Mouse (Mus musculus) neutrophil, adult 5-6 weeks (primary cell): Measurements from ENCODE around the gene Rapgefl1. TPM values are rescaled to one million over a fixed set of nuclear protein-coding genes. Genes with fewer than 3 reads are reported as not detected.
"Not testable (repeated sequence)": the region's sequence is repeated elsewhere in the genome, so short reads cannot be mapped to it uniquely, and the experiment has no call there.

Source experiments
- ATAC-seq: fragments of 151-379, 151-347 bp; 2 replicates; pipeline ENCODE4 v1.8.0; 2017; ENCODE audit warnings: mild to moderate bottlenecking, moderate TSS enrichment; ENCODE audit not compliant: insufficient number of reproducible peaks, poor library complexity, low FRiP score, severe bottlenecking; ENCODE audit errors: extremely low read depth
- total RNA-seq: library from RNA; stranded (forward); fragments of 200-1000 nt; gene quantifications from 2 replicates; pipeline ENCODE4 v1.2.3, GENCODE M21; 2017

Rapgefl1 gene
- total RNA-seq, 1 experiment from 2014 or later = 0.58 TPM

DNA sequence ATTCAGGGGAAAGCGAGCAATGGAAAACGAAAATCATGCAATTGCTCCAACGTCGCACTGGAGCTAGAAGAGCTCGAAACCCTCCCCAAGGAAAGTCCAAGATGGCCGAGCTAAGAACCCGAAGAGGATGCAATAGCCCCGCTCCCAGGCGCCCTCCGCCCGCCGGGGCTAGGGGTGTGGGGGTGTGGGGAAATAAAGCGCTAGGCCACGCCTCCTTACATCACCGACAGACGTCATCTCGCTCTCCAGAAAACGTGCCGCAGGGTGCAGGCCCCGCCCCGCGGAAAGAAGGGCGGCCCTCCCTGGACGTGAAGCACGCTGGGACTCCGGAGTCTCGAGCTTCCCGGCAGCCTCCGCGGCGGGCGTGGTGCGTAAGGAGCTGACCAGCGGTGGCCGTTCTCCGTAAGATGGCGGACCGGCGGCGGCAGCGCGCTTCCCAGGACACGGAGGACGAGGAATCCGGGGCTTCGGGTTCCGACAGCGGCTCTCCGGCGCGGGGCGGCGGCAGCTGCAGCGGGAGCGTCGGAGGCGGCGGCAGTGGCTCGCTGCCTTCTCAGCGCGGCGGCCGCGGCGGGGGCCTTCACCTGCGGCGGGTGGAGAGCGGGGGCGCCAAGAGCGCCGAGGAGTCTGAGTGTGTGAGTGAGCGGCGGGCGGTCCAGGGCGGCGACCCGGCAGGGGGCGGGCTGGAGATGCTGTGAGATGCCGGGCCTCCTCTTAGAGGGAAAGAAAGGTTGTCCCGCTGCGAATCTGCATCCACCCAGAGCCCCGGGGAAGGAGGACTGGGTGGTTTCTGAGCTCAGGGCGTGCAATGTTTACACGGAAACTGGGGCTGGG is 26.9 kb upstream of the Rapgefl1 start:
- ATAC-seq = peak; percentile 97

DNA sequence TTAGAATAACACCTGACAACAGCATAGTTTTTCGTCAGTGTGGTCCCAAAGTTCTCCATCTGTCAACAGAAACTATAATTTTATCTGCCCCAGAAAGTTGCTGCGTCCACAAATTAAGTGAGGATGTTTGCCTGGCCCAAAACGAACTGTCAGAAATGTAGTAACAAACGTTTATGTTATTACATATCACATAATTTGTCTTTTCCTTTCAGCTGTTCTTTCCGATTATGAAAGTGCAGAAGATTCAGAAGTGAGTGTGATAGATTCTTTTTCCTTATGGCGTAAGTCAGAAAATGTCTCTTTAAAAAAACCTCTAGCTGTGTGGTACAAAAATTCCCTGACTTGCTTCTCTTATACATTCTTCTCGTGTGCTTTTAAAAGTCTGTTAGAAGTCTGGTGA is 25.9 kb upstream of the Rapgefl1 start:
- ATAC-seq = no peak

DNA sequence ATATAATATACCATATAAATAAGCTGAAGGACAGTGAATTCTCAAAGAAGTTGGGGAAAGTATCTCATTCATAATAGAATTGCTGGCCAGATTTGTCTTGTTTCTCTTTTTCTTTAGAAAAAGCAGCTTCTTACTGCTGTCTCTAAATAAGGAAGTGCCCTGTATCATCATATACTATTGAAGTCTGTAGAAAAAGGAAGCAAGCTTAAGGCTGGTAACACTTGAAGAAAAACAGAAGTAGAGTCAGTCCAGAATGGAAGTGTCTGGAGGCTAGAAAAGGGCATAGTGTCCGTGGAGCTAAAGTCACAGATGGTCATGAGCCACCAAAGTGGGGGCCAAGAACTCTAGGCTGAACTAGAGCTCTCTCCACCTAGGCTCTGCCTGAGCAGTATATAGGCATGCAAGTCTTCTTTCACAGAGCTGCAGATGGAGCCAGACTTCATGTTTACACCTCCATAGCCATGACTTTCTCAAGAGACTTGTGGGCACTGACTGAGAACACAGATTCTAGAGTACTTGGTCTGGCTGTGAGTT is 19.8 kb upstream of the Rapgefl1 start:
- ATAC-seq = peak; percentile 84

GRCm38 (mm10) chr11:98820968-98821367 is 15.6 kb upstream of the Rapgefl1 start:
- no peak for ATAC-seq

GRCm38 (mm10) chr11:98826071-98826470 is 10.5 kb upstream of the Rapgefl1 start:
- not testable (repeated sequence) for ATAC-seq

GRCm38 (mm10) chr11:98827877-98828276 is 8.7 kb upstream of the Rapgefl1 start:
- no peak for ATAC-seq

- peak; percentile 75 for ATAC-seq
Observed at GRCm38 (mm10) chr11:98829091-98829775, 7.4 kb upstream of the Rapgefl1 start.

DNA sequence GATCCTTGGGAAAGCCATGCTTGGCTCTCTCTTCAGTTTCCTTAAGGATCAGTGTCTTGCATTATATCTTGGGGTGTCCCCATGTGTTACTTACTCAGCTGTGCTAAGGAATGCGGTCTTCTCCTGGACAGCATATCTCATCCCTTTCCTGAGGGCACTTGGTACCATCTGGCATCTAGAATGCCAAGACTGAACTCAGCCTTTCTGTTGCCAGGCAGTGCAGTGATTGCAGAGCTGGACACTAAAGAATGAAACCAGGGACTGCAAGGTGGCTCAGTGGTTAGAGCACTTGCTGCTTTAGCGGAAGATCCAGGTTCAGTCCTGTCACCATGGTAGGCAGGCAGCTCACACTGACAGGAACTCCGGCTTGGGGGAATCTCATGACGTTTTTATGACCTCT is 6.7 kb upstream of the Rapgefl1 start:
- ATAC-seq = no peak

- ATAC-seq = no peak
Observed at GRCm38 (mm10) chr11:98835296-98835695, 1.3 kb upstream of the Rapgefl1 start.

GRCm38 (mm10) chr11:98835725-98836124 is 860 bp upstream of the Rapgefl1 start:
- ATAC-seq = no peak

GRCm38 (mm10) chr11:98836128-98836527 is 457 bp upstream of the Rapgefl1 start:
- ATAC-seq = no peak

- no peak for ATAC-seq
Observed at GRCm38 (mm10) chr11:98837231-98837704, 683 bp downstream of the Rapgefl1 start.

DNA sequence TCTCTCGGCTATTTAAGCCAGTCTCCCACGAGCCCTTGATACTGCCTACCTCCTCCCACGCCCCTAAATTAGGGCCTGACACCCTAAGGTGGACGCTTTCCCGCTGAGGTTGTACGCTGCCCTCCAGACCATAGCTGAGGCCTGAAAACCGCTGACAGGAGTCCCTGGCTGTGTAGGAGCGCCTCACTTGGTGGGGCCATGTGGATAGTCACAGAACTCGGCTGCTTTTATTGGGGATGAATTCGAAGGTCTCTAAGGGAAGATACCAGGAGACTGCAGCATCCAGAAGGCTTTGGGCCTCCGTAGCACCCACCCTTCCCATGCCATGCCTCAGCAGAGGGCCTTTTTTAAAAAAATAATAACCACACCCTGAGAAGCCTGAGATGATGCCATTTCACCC is 1.3 kb downstream of the Rapgefl1 start:
- no peak for ATAC-seq

DNA sequence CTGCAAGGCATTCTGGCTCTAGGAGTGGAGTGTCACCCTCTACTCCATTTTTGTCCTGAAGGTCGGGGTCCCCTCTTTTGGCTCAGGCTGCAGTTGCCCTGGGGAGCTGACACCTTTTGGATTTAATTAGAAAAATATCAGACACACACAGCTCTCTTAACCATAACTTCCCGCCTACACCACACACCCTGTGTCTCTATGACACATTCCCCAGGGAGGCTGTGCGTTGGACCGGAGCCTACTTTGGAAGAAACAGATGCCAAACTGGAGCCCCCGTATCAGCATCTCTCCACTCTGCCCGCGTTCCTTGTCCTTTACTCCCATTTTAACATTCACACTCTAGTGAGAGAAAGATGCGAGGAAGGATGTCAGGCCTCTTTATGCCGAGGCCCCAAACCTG is 1.9 kb downstream of the Rapgefl1 start:
- ATAC-seq = no peak

DNA sequence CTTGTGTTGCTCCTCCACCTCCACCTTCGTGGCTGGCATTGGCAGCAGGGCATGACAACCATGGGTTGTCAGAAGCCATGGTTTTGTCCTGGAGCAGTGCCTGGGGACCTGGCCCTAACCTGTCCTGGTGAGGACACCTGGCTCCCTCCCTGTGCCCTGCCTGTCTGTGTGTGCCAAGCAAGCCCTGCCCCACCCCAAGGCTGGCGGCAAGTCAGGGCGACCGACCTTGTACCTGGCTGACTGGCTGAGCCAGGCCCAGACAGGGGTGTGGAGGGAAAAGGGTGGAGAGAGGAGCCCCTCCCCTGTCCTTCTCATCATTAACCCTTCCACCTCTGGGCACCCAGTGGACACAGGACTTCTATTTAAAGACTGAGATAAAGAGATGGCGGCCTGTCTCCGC is 2.8 kb downstream of the Rapgefl1 start:
- ATAC-seq = no peak

DNA sequence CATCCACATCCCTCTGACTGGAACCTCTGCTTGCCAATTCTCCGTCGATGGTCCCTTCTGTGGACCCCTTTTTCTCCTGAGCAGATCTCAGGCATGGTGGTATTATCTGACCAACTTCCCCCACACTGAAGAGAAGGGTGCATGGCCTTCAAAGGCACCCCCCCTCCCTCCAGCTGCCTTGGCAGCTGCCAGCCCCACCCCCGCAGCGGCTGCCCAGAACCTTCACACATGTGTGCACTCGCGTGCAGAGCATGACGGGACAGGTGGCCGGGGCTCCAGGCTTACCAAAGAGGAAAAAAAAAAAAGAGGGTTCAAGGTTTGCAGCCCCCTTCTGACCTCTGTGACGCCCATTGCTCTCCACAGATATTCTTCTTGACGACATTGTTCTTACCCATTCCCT is 3.3 kb downstream of the Rapgefl1 start:
- ATAC-seq = no peak

DNA sequence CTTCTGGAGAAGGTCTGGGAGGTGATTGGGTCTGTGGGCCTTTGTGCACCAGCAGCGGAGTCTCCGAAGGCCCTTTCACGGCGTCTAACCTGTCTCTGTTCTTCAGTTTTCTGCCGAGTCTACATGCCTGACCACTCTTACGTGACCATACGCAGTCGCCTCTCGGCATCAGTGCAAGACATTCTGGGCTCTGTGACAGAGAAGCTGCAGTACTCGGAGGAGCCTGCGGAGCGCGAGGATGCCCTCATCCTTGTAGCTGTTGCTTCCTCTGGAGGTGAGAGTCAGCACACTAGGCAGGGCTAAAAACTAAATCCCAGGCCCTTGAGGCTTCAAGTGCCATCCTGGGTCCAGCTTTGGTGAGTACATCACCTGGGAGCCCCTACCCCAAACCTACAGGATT is 9.4 kb downstream of the Rapgefl1 start:
- ATAC-seq = no peak

DNA sequence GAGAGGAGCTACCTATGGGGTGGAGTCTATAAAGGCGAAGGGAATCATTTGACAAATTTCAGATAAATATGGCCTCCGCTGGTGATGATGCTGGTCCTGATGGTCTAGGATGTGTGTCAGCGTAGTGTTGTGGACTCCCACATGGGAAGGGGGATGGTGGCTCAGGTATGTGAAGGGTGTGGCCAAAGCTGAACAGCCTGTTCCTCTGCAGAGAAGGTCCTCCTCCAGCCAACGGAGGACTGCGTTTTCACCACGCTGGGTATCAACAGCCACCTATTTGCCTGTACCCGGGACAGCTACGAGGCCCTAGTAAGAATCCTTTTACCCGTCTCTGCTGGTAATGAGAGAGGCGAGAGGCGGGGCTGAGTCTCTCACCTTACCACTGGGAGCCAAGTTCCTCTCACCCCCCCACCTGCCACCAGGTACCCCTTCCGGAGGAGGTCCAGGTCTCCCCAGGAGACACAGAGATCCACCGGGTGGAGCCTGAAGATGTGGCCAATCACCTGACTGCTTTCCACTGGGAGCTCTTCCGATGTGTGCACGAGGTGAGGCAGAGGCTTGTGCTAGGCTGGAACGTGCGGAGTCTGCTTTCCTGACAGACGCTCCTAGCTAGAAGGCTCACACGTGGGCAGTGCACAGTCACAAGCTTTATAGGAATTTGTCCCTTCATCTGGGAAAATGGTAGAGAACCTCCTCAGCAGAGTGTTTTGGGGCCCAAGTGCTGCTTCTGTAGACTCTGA is 10.4 kb downstream of the Rapgefl1 start:
- ATAC-seq = no peak

DNA sequence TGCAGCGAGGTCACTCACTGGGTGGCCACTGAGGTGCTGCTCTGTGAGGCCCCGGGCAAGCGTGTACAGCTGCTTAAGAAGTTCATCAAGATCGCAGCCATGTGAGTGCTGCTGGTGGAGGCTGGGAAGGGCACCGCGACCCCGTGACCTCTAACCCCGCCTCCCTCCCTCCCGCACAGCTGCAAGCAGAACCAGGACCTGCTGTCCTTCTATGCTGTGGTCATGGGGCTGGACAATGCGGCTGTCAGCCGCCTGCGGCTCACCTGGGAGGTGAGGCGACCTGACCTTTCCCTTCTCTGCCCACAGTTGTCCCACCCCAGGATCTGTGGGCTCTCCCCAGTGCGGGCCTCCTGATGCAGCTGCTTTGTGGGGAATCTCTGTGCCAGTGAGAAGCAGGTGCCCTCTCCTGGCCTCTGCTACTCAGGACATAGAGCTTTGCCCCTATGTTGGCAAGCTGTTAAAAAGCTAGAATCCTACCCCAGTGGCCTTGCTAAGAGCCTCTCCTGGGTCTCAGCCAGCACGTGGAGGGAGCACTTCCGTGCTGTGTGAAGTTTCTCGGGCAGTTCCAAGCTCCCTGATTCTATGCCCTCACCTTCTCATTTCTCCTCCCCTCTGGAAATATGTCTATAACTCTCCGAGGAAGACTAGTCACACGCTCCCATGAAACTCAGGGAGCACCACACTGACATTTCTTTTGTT is 12.8 kb downstream of the Rapgefl1 start:
- no peak for ATAC-seq
